18 mouse cellular contexts compared by ENCODE assay signal in the genomic region with DNA sequence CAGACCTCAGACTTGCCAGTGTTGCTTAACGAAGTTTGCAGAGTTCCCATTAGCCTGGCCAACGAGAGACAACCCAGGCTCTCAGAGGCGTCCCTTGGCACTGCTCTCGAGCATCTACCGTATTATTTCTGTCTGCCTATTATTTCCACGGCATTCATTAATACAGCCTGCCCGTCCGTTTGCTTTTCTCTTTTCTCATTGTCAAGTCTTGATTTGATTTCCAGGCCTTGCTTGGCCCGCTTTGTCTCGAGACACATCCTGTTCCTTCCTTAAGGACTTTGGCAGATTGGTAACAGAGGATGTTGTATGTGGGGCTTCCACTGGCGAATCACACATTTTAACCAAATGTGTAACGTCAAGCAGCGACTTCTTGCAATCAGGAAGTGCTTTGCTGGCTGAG. TPM values are rescaled to one million over a fixed set of nuclear protein-coding genes. Genes with fewer than 3 reads are reported as not detected.
DNase-seq lines count a peak whose midpoint lies in the region; ATAC-seq and TF ChIP-seq lines count a peak whose summit lies in the region.
"Had no signal": no experiment of that assay in that cellular context is flagged by ENCODE, and none has a peak within 500 bp of the region (broad histone marks: within the 10 kb centered on the region; RNA-seq: fewer than 3 reads in every experiment).

No protein-coding gene starts in this region.

- no peaks in the 10 kb centered on the region for H3K9me3 ChIP-seq in heart, embryonic 10.5 days
- no peaks in the 10 kb centered on the region for H3K9me3 ChIP-seq in stomach, postnatal 0 days (ENCODE audit: control insufficient read depth, low read length)
- H3K9me3 ChIP-seq: hindbrain, embryonic 15.5 days; liver, embryonic 13.5 days; midbrain, embryonic 10.5 days had no signal

- H3K4me3 ChIP-seq in heart, embryonic 10.5 days, result no peak overlapping the region
- H3K4me3 ChIP-seq in heart, adult 2 months, result no peak overlapping the region
- H3K4me3 ChIP-seq in stomach, postnatal 0 days (ENCODE audit: low read depth, low read length), result no peak overlapping the region
- H3K4me3 ChIP-seq: hindbrain, embryonic 15.5 days; layer of hippocampus, adult 2 months; liver, embryonic 13.5 days; midbrain, embryonic 10.5 days had no signal

- intact Hi-C loops in heart, adult 2 months (cut with DNase I), result loop anchor here (1.0 to 5.0 kb wide), 4 partner anchors 13 to 44 kb away; partner anchors contain the start of gene Chd9

- 71% methylated on average over 13 of the region's 13 CpGs for WGBS in heart, embryonic 10.5 days
- 34% methylated on average over 13 of the region's 13 CpGs for WGBS in heart, adult 2 months
- 65% methylated on average over 13 of the region's 13 CpGs for WGBS in stomach, postnatal 0 days

- H3K9ac ChIP-seq in heart, adult 2 months (ENCODE audit: low read depth, low read length), result no peak overlapping the region
- H3K9ac ChIP-seq in stomach, postnatal 0 days (ENCODE audit: low read length), result no peak overlapping the region
- H3K9ac ChIP-seq: hindbrain, embryonic 15.5 days; liver, embryonic 13.5 days had no signal

- ATAC-seq in stomach, postnatal 0 days (ENCODE audit: low FRiP score, low TSS enrichment), result no peak
- ATAC-seq: forebrain, embryonic 14.5 days; lung, postnatal 0 days had no signal

- peak; percentile 78 for TF ChIP-seq EP300 in heart, adult 2 months (IDR thresholded peaks at IDR 0.05; ENCODE audit: insufficient read depth, low read depth, low read length)
- no peak for TF ChIP-seq EP300 in stomach, postnatal 0 days (optimal IDR thresholded peaks at IDR 0.05)

- no peak overlapping the region for H3K4me2 ChIP-seq in stomach, postnatal 0 days (replicated peaks; ENCODE audit: low read depth)
- H3K4me2 ChIP-seq: hindbrain, embryonic 15.5 days; liver, embryonic 13.5 days had no signal

- H3K27me3 ChIP-seq in heart, embryonic 10.5 days (ENCODE audit: insufficient read depth, poor library complexity, severe bottlenecking), result no peaks in the 10 kb centered on the region
- H3K27me3 ChIP-seq in heart, adult 2 months (ENCODE audit: control insufficient read depth, insufficient read depth, low read length), result no peaks in the 10 kb centered on the region
- no peaks in the 10 kb centered on the region for H3K27me3 ChIP-seq in stomach, postnatal 0 days (ENCODE audit: control insufficient read depth, insufficient read depth, low read length)
- H3K27me3 ChIP-seq: hindbrain, embryonic 15.5 days; liver, embryonic 13.5 days had no signal

- peak; percentile 98 for DNase-seq in heart, adult 11 months
- DNase-seq in heart, embryonic 10.5 days (ENCODE audit: low spot score), result no peak
- DNase-seq in heart, adult 2 months, result peak in 1 of 2 experiments; percentile 66
- peak; percentile 26 for DNase-seq in heart, postnatal 4 days
- no peak for DNase-seq in stomach, postnatal 0 days (ENCODE audit: low spot score)
- DNase-seq in ovary, postnatal 10 days (ENCODE audit: low spot score), result no peak
- no peak for DNase-seq in cerebellum, adult 18-20 months
- no peak for DNase-seq in layer of hippocampus, postnatal 36 days
- DNase-seq: adrenal gland, postnatal 25 days; kidney, adult 9 months; liver, embryonic 13.5 days; right cerebral cortex, postnatal 14 days had no signal

- H3K79me2 ChIP-seq in heart, adult 2 months (replicated peaks; ENCODE audit: control insufficient read depth, insufficient read depth, low read length), result peaks cover 1% of the 10 kb centered on the region; the same call in 1 of the 2 replicates

- no peak for TF ChIP-seq CTCF in heart, adult 2 months (IDR thresholded peaks at IDR 0.05)
- TF ChIP-seq CTCF in stomach, postnatal 0 days (IDR thresholded peaks at IDR 0.05; ENCODE audit: low read depth), result no peak

- no peaks in the 10 kb centered on the region for H3K4me1 ChIP-seq in heart, embryonic 10.5 days
- peaks cover 23% of the 10 kb centered on the region for H3K4me1 ChIP-seq in heart, adult 2 months (ENCODE audit: control insufficient read depth, insufficient read depth, low read length)
- H3K4me1 ChIP-seq in stomach, postnatal 0 days (replicated peaks; ENCODE audit: control insufficient read depth, insufficient read depth), result no peaks in the 10 kb centered on the region
- H3K4me1 ChIP-seq: liver, embryonic 13.5 days had no signal

- no peaks in the 10 kb centered on the region for H3K36me3 ChIP-seq in heart, embryonic 10.5 days
- no peaks in the 10 kb centered on the region; the same call in 1 of the 2 replicates for H3K36me3 ChIP-seq in heart, adult 2 months (ENCODE audit: control insufficient read depth, insufficient read depth, low read length)
- H3K36me3 ChIP-seq in stomach, postnatal 0 days (ENCODE audit: control insufficient read depth, insufficient read depth, low read length), result no peaks in the 10 kb centered on the region
- H3K36me3 ChIP-seq: hindbrain, embryonic 15.5 days; liver, embryonic 13.5 days; midbrain, embryonic 10.5 days had no signal

- H3K27ac ChIP-seq in heart, embryonic 10.5 days, result no peak overlapping the region
- H3K27ac ChIP-seq in heart, adult 2 months, result peak overlapping the region; percentile 44
- H3K27ac ChIP-seq in stomach, postnatal 0 days (replicated peaks), result peak overlapping the region; percentile 13; the same call in 1 of the 2 replicates
- H3K27ac ChIP-seq: hindbrain, embryonic 15.5 days; layer of hippocampus, adult 2 months; liver, embryonic 13.5 days; midbrain, embryonic 10.5 days had no signal

- TF ChIP-seq POLR2A in heart, adult 2 months (IDR thresholded peaks at IDR 0.05; ENCODE audit: insufficient read depth, low read depth, low read length), result peak; percentile 44; the same call in 1 of the 2 replicates

RNA-seq across cellular contexts. Expression of gene Chd9, which starts 13.2 kb away (rescaled TPM):
- 31.5 and 36.8 TPM in 2 replicates for polyA plus RNA-seq in heart, embryonic 10.5 days (2016; fragmentation: Nextera tagmentation; extraction: Ambion mirVana)
- 10 to 100 TPM; 43.5 to 49.7 TPM for total RNA-seq in heart, adult 2 months (2021)
- polyA plus RNA-seq in heart, adult 2 months (2012; rRNA removed), result 54.4 and 54.6 TPM in 2 replicates
- 10 to 100 TPM; 40.7 to 43.4 TPM for total RNA-seq in heart, postnatal 4 days (2021)
- polyA plus RNA-seq in stomach, postnatal 0 days (2015; fragmentation: Nextera tagmentation; extraction: Ambion mirVana), result 125 and 131 TPM in 2 replicates
- total RNA-seq in layer of hippocampus, postnatal 36 days (2021), result 100 to 1,000 TPM; 238 to 258 TPM

RNA-seq across cellular contexts. Expression of gene Gm19935, which starts 24.1 kb away (rescaled TPM):
- polyA plus RNA-seq in heart, embryonic 10.5 days (2016; fragmentation: Nextera tagmentation; extraction: Ambion mirVana), result not detected in 2 replicates
- total RNA-seq in heart, adult 2 months (2021), result not detected
- 1.2 TPM in 1 of 2 replicates, not detected in the other for polyA plus RNA-seq in heart, adult 2 months (2012; rRNA removed)
- total RNA-seq in heart, postnatal 4 days (2021), result not detected
- polyA plus RNA-seq in stomach, postnatal 0 days (2015; fragmentation: Nextera tagmentation; extraction: Ambion mirVana), result 0.13 and 0.35 TPM in 2 replicates
- 1 to 10 TPM; 1.7 to 2.9 TPM for total RNA-seq in layer of hippocampus, postnatal 36 days (2021)
- total RNA-seq: adrenal gland, postnatal 25 days; gastrocnemius, postnatal 4 days had no signal
- polyA plus RNA-seq: liver, embryonic 13.5 days; midbrain, embryonic 10.5 days had no signal

Comparison
In these comparisons a context has a peak if more than half of its experiments do, and no peak if none do; other contexts are left out.
1. DNase-seq: peak in heart, adult 11 months (single experiment) and heart, postnatal 4 days (single experiment); none in heart, embryonic 10.5 days (single experiment), stomach, postnatal 0 days (single experiment), ovary, postnatal 10 days (single experiment), cerebellum, adult 18-20 months (0 of 2) and layer of hippocampus, postnatal 36 days (0 of 2).
2. RNA of gene Chd9, which starts 13.2 kb away (total RNA-seq): 238 to 258 TPM in layer of hippocampus, postnatal 36 days; 43.5 to 49.7 TPM in heart, adult 2 months and 40.7 to 43.4 TPM in heart, postnatal 4 days; every median in the first group is over 4 times any median in the second.